Mouse (Mus musculus) neutrophil, adult 5-6 weeks (primary cell): ENCODE measurements at regions not wholly inside any gene's neighbourhood (a gene's known extent, or its start where the extent isn't known, plus 50 kb on each side); places are given as distances from the start of the nearest gene placed in this dataset.

Experiments
- ATAC-seq: fragments of 151-379, 151-347 bp; 2 replicates; pipeline ENCODE4 v1.8.0; 2017; ENCODE audit warnings: mild to moderate bottlenecking, moderate TSS enrichment; ENCODE audit not compliant: insufficient number of reproducible peaks, poor library complexity, low FRiP score, severe bottlenecking; ENCODE audit errors: extremely low read depth

DNA sequence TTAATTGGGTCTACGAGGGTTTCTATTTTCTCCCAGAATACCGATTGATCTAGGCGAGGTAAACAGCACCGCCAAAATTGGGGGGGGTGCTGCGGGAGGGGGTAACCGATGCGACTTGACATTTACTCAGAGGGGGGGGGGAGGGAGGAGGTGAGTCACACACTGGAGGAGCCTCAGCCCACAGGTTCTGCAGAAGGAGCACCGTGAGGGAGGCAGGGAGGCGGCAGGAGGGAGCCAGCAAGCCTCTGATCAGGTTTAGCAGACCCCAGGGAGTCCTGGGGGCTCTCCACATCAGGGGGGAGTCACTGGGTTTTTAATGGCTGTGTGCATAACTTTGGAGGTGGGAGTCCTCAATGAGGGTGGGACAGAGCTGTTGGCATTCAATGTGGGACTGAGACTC lies 51.3 kb upstream of the Ier5l start:
- ATAC-seq, result no peak

DNA sequence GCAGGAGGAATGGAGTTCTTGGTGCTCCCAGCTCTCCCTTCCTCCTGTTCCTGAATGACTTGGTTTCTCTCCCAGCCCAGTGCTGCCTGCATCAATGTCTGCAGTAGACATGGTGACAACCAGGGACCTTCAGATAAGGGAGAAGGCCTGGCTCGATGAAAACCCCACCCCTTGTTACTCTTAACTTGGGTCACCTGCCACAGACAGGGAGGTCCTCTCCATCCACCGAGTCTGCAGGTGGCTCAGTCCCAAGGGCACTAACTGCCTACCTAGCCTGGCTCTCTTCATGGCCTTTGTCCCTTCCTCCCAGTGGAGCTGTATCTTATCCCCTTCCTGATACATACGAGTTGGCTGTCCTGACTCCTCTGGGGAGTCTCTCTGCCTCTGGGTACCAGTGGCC lies 51.8 kb upstream of the Ier5l start:
- ATAC-seq, result no peak

DNA sequence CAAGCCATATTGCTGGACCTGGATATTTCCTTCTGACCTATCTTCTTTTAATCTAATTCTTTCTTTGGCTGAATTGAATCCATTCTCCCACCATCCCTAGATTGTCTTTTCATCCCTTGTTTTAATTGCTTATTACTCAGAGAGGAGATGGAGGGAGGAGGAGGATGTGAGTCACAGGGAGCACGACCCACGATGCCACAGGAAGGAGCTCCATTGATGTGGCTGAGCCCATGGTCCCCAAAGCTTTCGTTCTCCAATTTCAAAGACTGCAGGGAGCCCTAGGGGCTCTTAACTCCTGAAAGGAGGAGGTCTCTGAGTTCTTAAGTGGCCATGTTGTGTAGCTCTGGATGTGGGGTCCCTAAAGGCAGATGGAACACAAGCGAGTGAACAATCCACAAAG lies 53.5 kb upstream of the Ier5l start:
- no peak for ATAC-seq

DNA sequence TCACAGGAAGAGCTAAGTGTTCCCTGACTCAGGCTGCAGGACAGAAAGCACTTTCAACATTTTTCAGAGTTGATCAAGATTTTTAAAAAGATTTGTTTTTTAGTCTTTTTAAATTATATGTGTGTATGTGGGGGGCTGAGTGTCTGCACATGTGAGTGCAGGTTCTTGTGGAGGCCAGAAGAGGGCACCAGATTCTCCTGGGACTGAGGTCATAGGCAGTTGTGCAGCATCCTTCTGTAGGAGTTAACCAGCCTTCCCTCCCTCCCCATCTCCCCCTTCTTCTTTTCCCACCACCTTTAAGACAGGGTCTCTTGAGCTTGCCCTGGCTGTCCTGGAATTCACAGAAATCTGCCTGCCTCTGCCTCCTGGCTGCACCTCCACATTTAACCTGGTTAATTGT lies 58.9 kb upstream of the Ier5l start:
- ATAC-seq, result no peak

DNA sequence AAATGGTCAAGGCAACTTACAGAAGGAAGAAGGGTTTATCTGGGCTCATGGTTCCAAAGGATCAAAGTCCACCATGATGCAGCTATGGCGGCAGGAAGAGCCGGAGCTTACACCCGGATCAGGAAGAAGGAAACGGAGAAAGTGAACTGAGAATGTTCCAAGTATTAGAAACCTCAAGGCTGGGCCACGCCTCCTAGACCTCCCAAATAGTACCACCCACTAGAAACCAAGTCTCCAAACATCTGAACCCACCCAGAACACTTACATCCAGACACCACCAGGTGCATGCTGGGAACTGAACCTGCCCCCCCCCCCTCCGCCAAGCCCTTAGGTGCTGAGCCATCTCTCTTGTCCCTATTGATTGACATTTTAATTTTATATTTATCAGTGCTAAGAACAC lies 59.3 kb upstream of the Ier5l start:
- no peak for ATAC-seq

DNA sequence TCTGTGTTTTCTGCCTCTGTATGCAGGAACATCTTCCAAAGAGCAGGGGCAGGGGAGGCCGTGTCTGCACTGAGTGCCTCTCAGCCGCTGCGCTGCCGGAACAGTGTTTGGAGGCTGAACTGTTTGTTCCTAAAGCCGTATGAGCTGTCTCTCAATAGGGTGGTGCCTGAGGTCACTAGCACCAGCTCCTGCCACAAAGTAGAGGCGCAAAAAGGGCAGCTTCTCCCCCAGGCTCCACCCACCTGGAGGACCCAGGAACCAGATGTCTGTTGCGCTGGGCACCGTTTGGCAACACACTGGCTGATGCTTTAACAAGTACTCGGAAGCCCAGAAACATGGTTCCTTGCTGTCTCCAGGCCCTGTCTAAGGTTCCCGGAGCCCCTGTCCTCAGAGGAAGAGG lies 60.4 kb upstream of the Cstad start:
- no peak for ATAC-seq

DNA sequence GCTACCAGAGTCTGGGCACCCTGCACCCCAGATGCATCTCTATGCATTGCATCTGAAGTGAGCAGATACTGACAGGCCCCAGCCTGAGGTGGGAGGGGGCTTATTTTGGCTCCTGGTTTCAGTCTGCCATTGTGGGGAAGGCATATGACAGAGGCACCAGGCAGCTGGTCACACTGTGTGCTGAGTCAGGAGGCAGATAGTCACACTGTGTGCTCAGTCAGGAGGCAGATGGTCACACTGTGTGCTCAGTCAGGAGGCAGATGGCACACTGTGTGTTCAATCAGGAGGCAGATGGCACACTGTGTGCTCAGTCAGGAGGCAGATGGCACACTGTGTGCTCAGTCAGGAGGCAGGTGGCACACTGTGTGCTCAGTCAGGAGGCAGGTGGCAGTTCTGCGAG lies 55.5 kb upstream of the Cstad start:
- no peak for ATAC-seq

DNA sequence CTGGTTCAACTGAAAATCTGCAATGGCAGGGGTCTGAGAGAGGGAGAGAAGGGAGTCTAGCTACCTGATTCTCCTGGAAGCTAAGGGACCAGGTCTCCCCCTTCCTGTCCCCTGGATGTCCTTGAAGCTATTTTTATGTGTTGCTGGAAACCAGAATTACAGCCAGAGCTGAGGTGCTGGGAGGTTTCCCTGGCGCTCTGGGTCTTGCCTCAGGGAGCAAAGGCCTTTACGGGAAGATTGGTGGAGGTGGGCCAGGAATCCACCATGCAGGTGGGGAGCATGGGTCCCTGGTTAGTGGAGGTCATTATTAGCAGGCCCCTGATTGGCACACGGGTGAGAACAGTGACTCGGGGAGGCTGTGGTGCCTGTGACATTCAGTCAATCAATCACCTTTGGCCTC lies 53.3 kb upstream of the Cstad start:
- ATAC-seq, result no peak

DNA sequence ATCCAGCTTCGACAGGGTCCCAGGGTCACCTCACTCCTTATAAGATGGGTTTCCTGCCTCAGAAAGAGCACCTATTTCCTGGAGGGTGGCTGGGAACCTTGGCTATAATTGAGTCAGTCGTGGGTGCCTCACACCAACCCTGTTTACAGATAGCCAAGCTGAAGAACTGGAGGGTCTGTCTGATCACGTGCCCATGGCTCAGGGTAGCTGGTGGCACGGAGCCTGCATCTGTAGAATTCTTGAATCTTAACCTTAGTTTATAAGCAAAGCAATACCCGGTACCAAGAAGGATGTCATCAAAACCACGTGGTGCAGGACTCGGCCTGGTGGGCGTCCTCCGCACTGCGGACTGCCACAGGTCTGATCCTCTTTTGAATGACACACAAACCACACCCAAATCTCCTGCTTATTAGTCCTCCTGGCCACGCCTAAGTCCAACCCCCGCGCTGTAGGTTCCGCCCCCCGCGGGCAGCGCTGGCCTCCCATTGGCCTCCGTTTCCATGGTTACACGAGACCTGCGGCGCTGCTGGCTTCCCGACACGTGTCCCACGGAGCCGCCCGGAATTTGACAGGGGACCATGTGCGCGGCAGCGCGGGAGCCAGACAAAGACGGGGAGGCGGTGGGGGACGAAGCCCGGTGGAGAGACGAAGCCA lies 49.9 kb upstream of the Cstad start:
- peak; percentile 49 for ATAC-seq
